ENCODE assay signal across 11 mouse cellular contexts in genomic region chr2:31081349-31081748, GRCm38 (mm10).
DNase-seq lines count a peak whose midpoint lies in the region; TF ChIP-seq lines count a peak whose summit lies in the region.
"Had no signal": no experiment of that assay in that cellular context is flagged by ENCODE, and none has a peak within 500 bp of the region (broad histone marks: within the 10 kb centered on the region; RNA-seq: fewer than 3 reads in every experiment).

No protein-coding gene starts in this region.

- DNase-seq in spleen, adult 2 months (ENCODE audit: low read depth in 1 of 2, low spot score in 2 of 2): no peak
- DNase-seq in spleen, postnatal 14 days (ENCODE audit: low spot score in 2 of 2): no peak
- DNase-seq in MEL-GATA-1-ER (ENCODE audit: extremely low read depth, low read depth): peak; percentile 89
- DNase-seq in liver, adult 2 months (ENCODE audit: extremely low read depth, low read depth, low spot score): no peak
- DNase-seq in splenic B cell, adult 2 months (ENCODE audit: low read depth, low spot score): peak; percentile 40
- DNase-seq in left cerebral cortex, adult 9 months (ENCODE audit: low spot score in 2 of 2): no peak
- no peak for DNase-seq in urinary bladder, adult 18-20 months (ENCODE audit: low spot score in 2 of 2)
- no peak for DNase-seq in embryo, embryonic 10 days (ENCODE audit: low spot score)
- DNase-seq: forebrain, postnatal 0 days had no signal

- H3K4me1 ChIP-seq in spleen, adult 2 months (ENCODE audit: control insufficient read depth, insufficient read depth, insufficient read length): peaks cover 37% of the 10 kb centered on the region; the same call in 1 of the 2 replicates
- 0 out of 2 replicates have a peak, but pooled peaks cover 3% of the 10 kb centered on the region for H3K4me1 ChIP-seq in liver, adult 2 months (ENCODE audit: control insufficient read depth, insufficient read depth, low read length)
- H3K4me1 ChIP-seq: neural tube, embryonic 13.5 days had no signal

- H3K36me3 ChIP-seq in spleen, adult 2 months (ENCODE audit: control insufficient read depth, insufficient read depth, low read length): peaks cover 6% of the 10 kb centered on the region
- H3K36me3 ChIP-seq in liver, adult 2 months (ENCODE audit: control insufficient read depth, insufficient read depth, low read length): peaks cover 5% of the 10 kb centered on the region; the same call in 1 of the 2 replicates
- H3K36me3 ChIP-seq in splenic B cell, adult 2 months (ENCODE audit: control insufficient read depth, insufficient read depth, low read length, poor library complexity, severe bottlenecking): peaks cover 2% of the 10 kb centered on the region; the same call in 1 of the 2 replicates

- no peaks in the 10 kb centered on the region for H3K27me3 ChIP-seq in spleen, adult 2 months (ENCODE audit: control insufficient read depth, insufficient read depth, low read length)
- H3K27me3 ChIP-seq in liver, adult 2 months (ENCODE audit: control insufficient read depth, insufficient read depth, low read length): no peaks in the 10 kb centered on the region
- H3K27me3 ChIP-seq in splenic B cell, adult 2 months (ENCODE audit: control insufficient read depth, insufficient read depth, low read length, poor library complexity, severe bottlenecking): no peaks in the 10 kb centered on the region
- H3K27me3 ChIP-seq: neural tube, embryonic 13.5 days had no signal

- no peak for TF ChIP-seq CTCF in spleen, adult 2 months (IDR thresholded peaks at IDR 0.05; ENCODE audit: extremely low read depth, insufficient read depth, insufficient read length, insufficient replicate concordance)
- TF ChIP-seq CTCF in liver, adult 2 months (IDR thresholded peaks at IDR 0.05; ENCODE audit: low read depth, low read length): no peak

- H3K4me3 ChIP-seq in spleen, adult 2 months (ENCODE audit: extremely low read depth, insufficient read depth, insufficient read length): no peak overlapping the region
- no peak overlapping the region for H3K4me3 ChIP-seq in liver, adult 2 months (ENCODE audit: insufficient read depth, low read depth, low read length)
- H3K4me3 ChIP-seq: neural tube, embryonic 13.5 days had no signal

- peak overlapping the region; percentile 78 for H3K27ac ChIP-seq in spleen, adult 2 months (ENCODE audit: insufficient read depth, low read length)
- peak overlapping the region; percentile 30; the same call in 1 of the 2 replicates for H3K27ac ChIP-seq in liver, adult 2 months (replicated peaks; ENCODE audit: insufficient read depth, low read depth, low read length)
- H3K27ac ChIP-seq: kidney, postnatal 0 days; neural tube, embryonic 13.5 days had no signal

- TF ChIP-seq POLR2A in spleen, adult 2 months (IDR thresholded peaks at IDR 0.05; ENCODE audit: low read depth, low read length): no peak
- no peak for TF ChIP-seq POLR2A in liver, adult 2 months (IDR thresholded peaks at IDR 0.05; ENCODE audit: extremely low read depth, insufficient read depth, low read length)

- WGBS in spleen, adult 2 months: 19% methylated on average over 4 of the region's 4 CpGs
- 32% methylated on average over 4 of the region's 4 CpGs for WGBS in liver, adult 2 months

- H3K79me2 ChIP-seq in liver, adult 2 months (ENCODE audit: control insufficient read depth, insufficient read depth, low read length): no peaks in the 10 kb centered on the region

- H3K9ac ChIP-seq in liver, adult 2 months (ENCODE audit: low read depth, low read length): no peak overlapping the region
- H3K9ac ChIP-seq: forebrain, postnatal 0 days; neural tube, embryonic 13.5 days had no signal

Comparison
In these comparisons a context has a peak if more than half of its experiments do, and no peak if none do; other contexts are left out.
1. DNase-seq: peak in MEL-GATA-1-ER (single experiment) and splenic B cell, adult 2 months (single experiment); none in spleen, adult 2 months (0 of 2), spleen, postnatal 14 days (0 of 2), liver, adult 2 months (single experiment), left cerebral cortex, adult 9 months (0 of 2), urinary bladder, adult 18-20 months (0 of 2) and embryo, embryonic 10 days (single experiment).